Mouse (Mus musculus) lung, adult 2 months (tissue): ENCODE results near the gene Ndufs2. TPM values are rescaled to one million over a fixed set of nuclear protein-coding genes. Genes with fewer than 3 reads are reported as not detected.

Experiments
- DNase-seq: peaks from one replicate; pipeline ENCODE4 v3.0.0; 2022
- H3K4me1 ChIP-seq: fragments of 200-500 bp; 2 replicates; pipeline ENCODE4 v1.6.1; 2011; ENCODE audit warnings: low read length; ENCODE audit not compliant: control insufficient read depth, insufficient read depth
- H3K4me3 ChIP-seq: fragments of 200-500 bp; replicated peaks from 2 replicates; pipeline ENCODE3; 2011; ENCODE audit warnings: low read depth, mild to moderate bottlenecking, control low read depth, low read length; ENCODE audit errors: extremely low read depth
- CTCF ChIP-seq: fragments of 200-500 bp; IDR thresholded peaks from 2 replicates; pipeline ENCODE4 v1.5.1; 2011; ENCODE audit warnings: mild to moderate bottlenecking, low read length, control low read depth; ENCODE audit not compliant: insufficient read depth
- POLR2A ChIP-seq: fragments of 200-500 bp; IDR thresholded peaks from 2 replicates; pipeline ENCODE4 v1.6.1; 2011; ENCODE audit warnings: low read depth, mild to moderate bottlenecking, control low read depth, low read length, borderline replicate concordance; ENCODE audit errors: extremely low read depth
- WGBS: fragments of 180-500 bp; shearing (Covaris S2); methylation state at CpG from one replicate; pipeline ENCODE4 v1.1.7; 2018; 5-methylcytosine and 5-hydroxymethylcytosine counted together
- polyA plus RNA-seq: library from polyadenylated mRNA; depleted of rRNA; stranded (reverse); fragments of >200 nt; gene quantifications from 2 replicates; pipeline ENCODE4 v1.2.3, GENCODE M21; 2012; rRNA removed

Ndufs2 gene
- 78.8 and 118 TPM in 2 replicates for polyA plus RNA-seq

- TF ChIP-seq POLR2A (no peak), CTCF (no peak)
- WGBS = 31% methylated on average over 26 of the region's 26 CpGs
- Histone ChIP-seq H3K4me1 (peaks cover 15% of the 10 kb centered on the region), H3K4me3 (no peak within 1 kb of the TSS)
- DNase-seq = no peak
Observed at GRCm38 (mm10) chr1:171250680-171251593, at the start of gene Ndufs2. Ndufs2 (minus strand) TSS chr1:171251388.

GRCm38 (mm10) chr1:171298226-171298625 is 47.0 kb upstream of the Ndufs2 start:
- TF ChIP-seq CTCF (no peak), POLR2A (no peak)
- peaks cover 3% of the 10 kb centered on the region; the same call in 1 of the 2 replicates for H3K4me1 ChIP-seq
- no peak for DNase-seq
- 50% methylated on average over 3 of the region's 3 CpGs for WGBS
- H3K4me3 ChIP-seq = no peak overlapping the region

- TF ChIP-seq POLR2A (no peak), CTCF (no peak)
- Histone ChIP-seq H3K4me3 (peak overlapping the region; percentile 99), H3K4me1 (peaks cover 3% of the 10 kb centered on the region; the same call in 1 of the 2 replicates)
- DNase-seq = no peak
- 12% methylated on average over 3 of the region's 3 CpGs for WGBS
Observed at GRCm38 (mm10) chr1:171295063-171295402, 43.8 kb upstream of the Ndufs2 start.

GRCm38 (mm10) chr1:171294298-171295062 is 43.3 kb upstream of the Ndufs2 start, which contains the start of gene Ufc1:
Ufc1 (minus strand) TSS chr1:171295024.
- Histone ChIP-seq H3K4me1 (peaks cover 3% of the 10 kb centered on the region; the same call in 1 of the 2 replicates), H3K4me3 (peak within 1 kb of the TSS; percentile 99)
- under 1% methylated on average over 42 of the region's 42 CpGs for WGBS
- peak; percentile 87 for DNase-seq
- TF ChIP-seq POLR2A (peak; percentile 65; the same call in 1 of the 2 replicates), CTCF (no peak)

GRCm38 (mm10) chr1:171293906-171294297 is 42.7 kb upstream of the Ndufs2 start:
- Histone ChIP-seq H3K4me3 (peak overlapping the region; percentile 99), H3K4me1 (peaks cover 3% of the 10 kb centered on the region; the same call in 1 of the 2 replicates)
- TF ChIP-seq CTCF (no peak), POLR2A (no peak)
- DNase-seq = no peak
- 33% methylated on average over 5 of the region's 5 CpGs for WGBS

GRCm38 (mm10) chr1:171293351-171293750 is 42.2 kb upstream of the Ndufs2 start:
- peaks cover 3% of the 10 kb centered on the region; the same call in 1 of the 2 replicates for H3K4me1 ChIP-seq
- no peak for DNase-seq
- no peak for TF ChIP-seq POLR2A
- no peak for TF ChIP-seq CTCF
- no peak overlapping the region for H3K4me3 ChIP-seq
- 70% methylated on average over 3 of the region's 3 CpGs for WGBS

- Histone ChIP-seq H3K4me3 (no peak overlapping the region), H3K4me1 (peaks cover 4% of the 10 kb centered on the region)
- TF ChIP-seq POLR2A = no peak
- TF ChIP-seq CTCF = no peak
- DNase-seq = no peak
- WGBS = 68% methylated on average over 4 of the region's 4 CpGs
Observed at GRCm38 (mm10) chr1:171288328-171288727, 37.1 kb upstream of the Ndufs2 start.

GRCm38 (mm10) chr1:171287136-171288081 is 36.2 kb upstream of the Ndufs2 start, which contains the start of gene Usp21:
Usp21 (minus strand) TSS chr1:171287991.
- WGBS = 1% methylated on average over 49 of the region's 49 CpGs
- TF ChIP-seq POLR2A (peak; percentile 68; the same call in 1 of the 2 replicates), CTCF (no peak)
- H3K4me1 ChIP-seq = peaks cover 4% of the 10 kb centered on the region
- H3K4me3 ChIP-seq = peak within 1 kb of the TSS; percentile 92
- peak; percentile 88 for DNase-seq
